Mouse (Mus musculus): ENCODE data around the gene 1700024G13Rik.

DNA sequence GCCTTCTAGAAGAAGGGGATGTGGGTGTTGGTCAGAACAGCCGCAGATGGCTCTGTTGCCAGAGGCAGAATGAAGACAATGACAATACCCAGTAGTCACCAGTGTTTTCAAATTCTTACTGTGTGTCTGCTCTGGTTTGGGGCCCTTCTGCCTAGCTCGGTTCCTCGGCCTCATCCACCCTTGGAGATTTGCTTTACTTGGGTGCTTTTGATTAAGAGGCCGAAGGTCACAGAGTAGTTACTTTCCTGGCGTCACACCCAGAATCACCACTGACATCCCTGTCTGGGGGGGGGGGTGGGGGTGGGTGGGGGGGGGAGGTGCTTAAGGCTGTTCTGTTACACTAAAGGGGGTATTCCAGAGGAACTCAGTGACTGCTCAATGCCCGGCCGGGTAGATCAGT lies 23.8 kb downstream of the 1700024G13Rik start:
- no peak for TF ChIP-seq CTCF (IDR thresholded peaks at IDR 0.05; ENCODE audit: borderline replicate concordance, insufficient read depth, low read length)
- TF ChIP-seq POLR2A (IDR thresholded peaks at IDR 0.05; ENCODE audit: low read depth, low read length): no peak

Data from embryonic fibroblast, embryonic 13.5 days (primary cell).